Mouse (Mus musculus) bone marrow, adult 2 months (tissue): ENCODE data around the gene Ptpn20. TPM values are rescaled to one million over a fixed set of nuclear protein-coding genes. Genes with fewer than 3 reads are reported as not detected.
A peak's percentile ranks its signal among the peaks of the same experiment; 100 is the strongest.

Experiments used
- H3K27ac ChIP-seq: fragments of 200-500 bp; 2 replicates; pipeline ENCODE4 v1.5.1; 2012; ENCODE audit warnings: low read depth, mild to moderate bottlenecking, control low read depth, inconsistent platforms, low read length; ENCODE audit not compliant: control insufficient read depth, poor library complexity, insufficient read depth
- H3K4me1 ChIP-seq: fragments of 200-500 bp; 2 replicates; pipeline ENCODE4 v1.6.1; 2011; ENCODE audit warnings: low read length; ENCODE audit not compliant: control insufficient read depth, insufficient read depth
- H3K4me3 ChIP-seq: fragments of 200-500 bp; replicated peaks from 2 replicates; pipeline ENCODE3; 2011; ENCODE audit warnings: mild to moderate bottlenecking, low read depth, low read length, control low read depth; ENCODE audit not compliant: control insufficient read depth
- CTCF ChIP-seq: fragments of 200-500 bp; IDR thresholded peaks from 2 replicates; pipeline ENCODE4 v1.5.1; 2011; ENCODE audit warnings: low read length, control low read depth; ENCODE audit not compliant: control insufficient read depth, insufficient read depth
- POLR2A ChIP-seq: fragments of 200-500 bp; IDR thresholded peaks from 2 replicates; pipeline ENCODE4 v1.6.1; 2011; ENCODE audit warnings: low read depth, mild to moderate bottlenecking, control low read depth, low read length, borderline replicate concordance; ENCODE audit not compliant: control insufficient read depth
- WGBS: fragments of 180-500 bp; shearing (Covaris S2); methylation state at CpG from one replicate; pipeline ENCODE4 v1.1.7; 2018; 5-methylcytosine and 5-hydroxymethylcytosine counted together
- polyA plus RNA-seq: library from polyadenylated mRNA; stranded (reverse); fragments of >200 nt; gene quantifications from 2 replicates; pipeline ENCODE4 v1.2.4, GENCODE M21; 2011; ENCODE audit warnings: low replicate concordance; ENCODE audit not compliant: missing spikeins, insufficient read depth, insufficient read length

The Ptpn20 gene
- polyA plus RNA-seq, 1 experiment: not detected

DNA sequence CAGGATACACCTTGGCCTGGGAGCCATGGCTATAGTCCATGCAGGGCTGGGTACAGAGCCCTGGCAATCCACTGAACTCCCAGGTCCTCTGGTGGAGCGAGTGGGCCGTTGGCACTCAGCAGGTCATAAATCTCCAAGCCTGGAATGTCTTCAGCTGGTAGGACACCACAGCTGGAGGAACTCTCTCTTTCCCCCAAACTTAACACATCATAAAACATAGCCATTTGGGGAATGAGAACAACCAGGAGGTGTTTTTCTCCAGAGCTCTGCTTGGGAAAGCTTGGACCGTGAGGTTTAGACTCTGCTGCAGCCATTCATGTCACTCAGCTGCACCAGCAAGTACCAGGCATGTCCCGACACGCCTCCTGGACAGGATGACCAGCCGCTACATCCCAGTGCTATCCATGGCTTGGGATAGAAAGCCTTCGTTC is 68.5 kb downstream of the Ptpn20 start:
- Histone ChIP-seq H3K4me3 (no peak overlapping the region), H3K27ac (no peak overlapping the region), H3K4me1 (no peaks in the 10 kb centered on the region)
- WGBS: 69% methylated on average over 7 of the region's 7 CpGs
- TF ChIP-seq CTCF (no peak), POLR2A (no peak)

- no peaks in the 10 kb centered on the region for H3K4me1 ChIP-seq
- 69% methylated on average over 2 of the region's 2 CpGs for WGBS
- H3K27ac ChIP-seq: no peak overlapping the region
- TF ChIP-seq POLR2A: no peak
- no peak for TF ChIP-seq CTCF
- H3K4me3 ChIP-seq: no peak overlapping the region
Observed at GRCm38 (mm10) chr14:33658331-33658730, 69.3 kb downstream of the Ptpn20 start.

- 48% methylated on average over 9 of the region's 9 CpGs for WGBS
- no peak overlapping the region for H3K4me3 ChIP-seq
- no peak for TF ChIP-seq CTCF
- TF ChIP-seq POLR2A: no peak
- H3K27ac ChIP-seq: no peak overlapping the region
- H3K4me1 ChIP-seq: no peaks in the 10 kb centered on the region
Observed at GRCm38 (mm10) chr14:33662080-33662479, 73.1 kb downstream of the Ptpn20 start.

GRCm38 (mm10) chr14:33666301-33666700 is 77.3 kb downstream of the Ptpn20 start:
- Histone ChIP-seq H3K27ac (no peak overlapping the region), H3K4me1 (no peaks in the 10 kb centered on the region), H3K4me3 (no peak overlapping the region)
- 83% methylated on average over 6 of the region's 6 CpGs for WGBS
- TF ChIP-seq CTCF (no peak), POLR2A (no peak)

DNA sequence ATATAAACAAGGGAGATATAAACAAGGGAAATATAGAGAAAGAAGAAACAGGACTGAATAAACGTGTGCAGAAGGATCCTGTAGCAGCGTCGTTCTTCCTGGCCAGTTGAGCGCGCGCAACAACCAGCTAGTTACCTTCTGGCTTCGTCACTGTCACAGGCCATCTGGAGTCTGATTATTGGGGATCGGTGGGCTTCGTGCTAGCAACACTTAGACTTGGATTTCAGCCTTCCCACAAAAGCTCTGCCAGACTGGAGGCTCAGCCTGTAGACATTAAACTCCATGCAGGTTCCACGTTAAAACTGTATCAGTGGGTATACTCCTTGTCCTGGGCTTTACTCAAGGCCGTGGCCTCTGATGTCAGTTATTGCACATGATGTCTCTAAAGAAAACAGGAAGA is 80.9 kb downstream of the Ptpn20 start:
- Histone ChIP-seq H3K4me1 (no peaks in the 10 kb centered on the region), H3K4me3 (no peak overlapping the region), H3K27ac (no peak overlapping the region)
- TF ChIP-seq POLR2A (no peak), CTCF (no peak)
- WGBS: 86% methylated on average over 11 of the region's 11 CpGs

DNA sequence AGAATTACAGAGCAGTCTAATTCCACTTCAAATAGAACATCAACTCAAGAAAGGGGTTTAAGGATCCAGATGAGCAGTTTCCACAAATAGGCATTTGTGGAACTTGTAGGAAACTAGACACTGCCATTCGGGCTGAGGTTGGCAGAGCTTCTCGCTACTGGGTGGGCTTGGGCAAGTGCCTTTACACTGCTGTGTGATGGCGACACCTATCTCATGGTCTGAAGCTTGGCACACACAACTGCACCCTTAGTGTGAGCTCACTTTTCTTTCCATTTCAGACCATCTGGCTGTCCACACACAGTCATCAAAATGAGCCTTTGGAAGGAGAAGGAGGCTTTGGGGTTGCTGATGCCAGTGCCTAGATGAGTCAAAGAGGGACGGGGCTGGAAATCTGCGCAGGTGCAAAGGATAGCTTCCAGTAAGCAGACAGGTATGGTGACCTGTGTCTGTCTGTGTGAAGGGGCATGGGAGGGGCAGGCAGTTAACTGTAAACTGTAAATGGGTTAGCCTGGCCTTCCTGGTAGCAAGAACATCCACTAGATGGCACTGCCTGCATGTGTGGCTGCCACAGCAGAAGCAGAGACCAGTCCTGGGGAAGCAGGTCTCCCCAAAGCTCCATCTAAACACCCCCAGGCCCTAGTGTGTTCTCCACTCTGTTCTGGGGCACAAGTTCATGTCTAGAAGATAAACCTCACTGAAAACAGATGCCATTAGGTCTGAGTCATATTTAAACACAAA is 84.5 kb downstream of the Ptpn20 start:
- Histone ChIP-seq H3K27ac (no peak overlapping the region), H3K4me1 (no peaks in the 10 kb centered on the region), H3K4me3 (no peak overlapping the region)
- 66% methylated on average over 5 of the region's 5 CpGs for WGBS
- TF ChIP-seq POLR2A: no peak
- peak; percentile 29; the same call in 1 of the 2 replicates for TF ChIP-seq CTCF

DNA sequence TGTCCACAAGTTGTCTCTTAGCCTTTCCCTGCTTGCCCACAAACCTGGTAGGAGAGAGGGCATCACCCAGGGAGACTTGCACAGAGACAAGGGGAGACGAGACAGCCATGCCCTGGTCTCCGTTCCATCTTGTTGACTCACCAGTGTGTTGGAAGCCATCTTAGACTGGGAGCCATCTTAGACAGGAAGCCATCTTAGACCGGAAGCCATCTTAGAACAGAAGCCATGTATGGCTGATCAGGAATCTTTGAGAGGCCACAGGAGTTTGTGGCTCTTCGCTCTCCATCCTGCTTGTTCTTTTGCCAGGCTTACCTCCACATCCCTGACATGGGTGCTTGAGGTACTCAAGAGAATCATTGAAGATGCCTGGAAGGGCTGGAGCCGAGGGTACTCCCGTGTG is 89.0 kb downstream of the Ptpn20 start:
- Histone ChIP-seq H3K4me1 (no peaks in the 10 kb centered on the region), H3K27ac (no peak overlapping the region), H3K4me3 (no peak overlapping the region)
- 85% methylated on average over 6 of the region's 6 CpGs for WGBS
- no peak for TF ChIP-seq CTCF
- no peak for TF ChIP-seq POLR2A

DNA sequence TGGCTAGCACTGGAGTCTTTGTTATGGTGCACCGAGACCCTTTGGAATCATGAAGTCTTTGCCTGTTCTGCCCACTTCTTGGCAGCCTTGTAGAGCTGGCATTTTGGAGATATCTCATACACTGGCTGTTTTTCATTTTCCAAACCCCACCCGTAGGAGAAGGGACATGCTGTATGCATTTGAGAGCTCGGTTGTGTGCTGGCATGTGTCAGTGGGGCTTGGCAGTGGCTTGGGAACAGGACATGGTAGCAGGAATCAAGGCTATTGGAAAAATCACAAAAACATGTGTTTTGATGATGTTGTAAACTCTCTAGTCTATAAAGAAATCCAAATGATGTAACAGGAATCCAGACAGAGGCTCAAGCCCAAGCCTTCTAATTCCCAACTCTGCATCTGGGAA is 89.7 kb downstream of the Ptpn20 start:
- no peak for TF ChIP-seq POLR2A
- Histone ChIP-seq H3K27ac (no peak overlapping the region), H3K4me3 (no peak overlapping the region), H3K4me1 (no peaks in the 10 kb centered on the region)
- 77% methylated on average over 3 of the region's 3 CpGs for WGBS

- WGBS: 80% methylated on average over 6 of the region's 6 CpGs
- TF ChIP-seq POLR2A (no peak), CTCF (no peak)
- H3K27ac ChIP-seq: no peak overlapping the region
- no peak overlapping the region for H3K4me3 ChIP-seq
- H3K4me1 ChIP-seq: no peaks in the 10 kb centered on the region
Observed at GRCm38 (mm10) chr14:33680621-33681020, 91.6 kb downstream of the Ptpn20 start.
